Mouse (Mus musculus) embryonic stem cell, embryonic (primary cell): ENCODE data around the gene Fto.

ENCODE experiments used
- CTCF ChIA-PET, 4 experiments: fragments of 300-600 bp in 2 of 4; fragments of 350-600 bp in 2 of 4; sonication (Branson Sonifier 250); formaldehyde crosslinking; loops; one replicate each; lab custom pipeline; 2022; ENCODE audit warnings: inconsistent platforms in 2 of 4; lab: Charles Lee
- POLR2A ChIA-PET, 4 experiments: fragments of 300-600 bp in 2 of 4; fragments of 350-600 bp in 2 of 4; sonication (Branson Sonifier 250); formaldehyde crosslinking; loops; one replicate each; lab custom pipeline; 2022; ENCODE audit warnings: antibody characterized with exemption in 4 of 4, inconsistent platforms in 1 of 4; lab: Charles Lee

Fto gene

DNA sequence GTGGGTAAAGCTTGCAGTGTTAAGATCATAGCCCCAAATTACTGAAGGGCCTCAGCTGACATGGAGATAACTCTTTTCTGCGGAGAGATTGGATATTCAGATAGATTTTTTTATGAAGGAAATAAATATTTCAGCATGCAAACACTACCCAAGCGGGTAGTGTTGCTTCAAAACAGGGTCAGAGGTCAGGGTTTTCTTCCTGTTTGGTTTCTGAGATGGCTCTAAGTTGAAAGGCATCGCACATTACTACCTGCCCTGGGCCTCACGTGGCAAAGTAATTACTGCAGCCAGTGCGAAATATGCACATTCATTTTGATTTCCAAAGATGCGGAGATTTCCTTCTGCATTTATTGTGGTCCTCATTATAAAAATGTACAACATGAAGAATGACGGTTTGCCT, 249.3 kb downstream of the Fto start:
- ChIA-PET CTCF (interaction anchor here in 2 of 4 experiments (0.5 to 0.6 kb wide), 2 partner anchors 100 to 393 kb away, joined by 3 to 4 read pairs; no protein-coding TSS in a partner anchor), POLR2A (interaction anchor here in 3 of 4 experiments (0.6 to 1.4 kb wide), 4 partner anchors 11 to 128 kb away, joined by 3 read pairs; no protein-coding TSS in a partner anchor)

DNA sequence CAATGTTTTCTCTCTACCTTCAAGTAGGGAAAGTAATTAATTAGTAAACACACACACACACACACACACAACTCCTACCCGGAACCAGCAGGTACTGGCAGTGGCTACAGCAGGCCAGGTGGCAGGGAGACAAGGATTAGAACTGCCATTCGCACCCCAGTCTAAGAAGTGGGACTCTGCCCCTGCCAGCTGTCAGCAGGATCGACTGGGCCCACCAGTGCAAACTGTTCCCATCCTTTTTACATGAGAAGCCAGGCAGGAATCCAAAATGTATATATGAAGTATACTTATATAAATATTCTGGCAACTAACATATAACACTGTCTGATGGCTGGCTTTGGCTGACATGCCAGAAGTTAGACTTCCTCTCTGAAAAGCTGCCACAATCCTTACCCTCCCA, 250.0 kb downstream of the Fto start:
- CTCF ChIA-PET, result no interaction called here
- POLR2A ChIA-PET, result no interaction called here

DNA sequence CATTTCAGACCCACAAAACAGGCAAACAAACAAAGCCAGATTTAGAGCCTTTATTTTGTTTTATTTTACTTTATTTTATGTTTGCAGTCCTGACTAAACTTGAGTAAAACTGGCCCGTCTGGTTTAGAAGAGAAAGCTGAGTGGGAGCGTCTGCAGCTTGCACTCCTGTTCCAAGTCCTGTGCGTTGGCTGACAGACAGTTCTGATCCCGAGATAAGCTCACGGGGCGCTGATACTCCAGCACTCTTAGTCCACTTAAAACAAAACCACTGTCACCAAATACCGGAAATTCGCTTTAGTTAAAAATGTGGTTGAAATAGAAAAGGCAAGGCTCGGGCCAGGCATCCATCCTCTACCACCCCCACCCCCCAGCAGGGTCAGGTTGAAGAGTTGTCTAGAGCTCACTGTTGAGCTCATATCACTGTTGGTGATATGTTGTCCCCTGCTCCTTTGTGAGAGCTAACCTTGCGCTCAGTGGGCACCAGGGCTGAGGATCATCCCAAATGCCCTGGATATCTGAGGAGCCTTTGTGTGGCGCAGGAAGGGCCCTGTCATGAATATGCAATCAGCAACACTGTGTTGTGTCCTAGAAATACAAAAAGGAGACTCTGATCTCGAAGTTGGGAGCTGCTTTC, 252.7 kb downstream of the Fto start:
- CTCF ChIA-PET, result interaction anchor here in 2 of 4 experiments (0.7 to 1.2 kb wide), 3 partner anchors 35 to 1108 kb away, joined by 3 read pairs; partner anchors contain the start of gene Irx6 (in 1 of the 2)
- POLR2A ChIA-PET, result interaction anchor here in 1 of 4 experiments (0.6 to 0.9 kb wide), 2 partner anchors 15 to 361 kb away, joined by 3 read pairs; no protein-coding TSS in a partner anchor

DNA sequence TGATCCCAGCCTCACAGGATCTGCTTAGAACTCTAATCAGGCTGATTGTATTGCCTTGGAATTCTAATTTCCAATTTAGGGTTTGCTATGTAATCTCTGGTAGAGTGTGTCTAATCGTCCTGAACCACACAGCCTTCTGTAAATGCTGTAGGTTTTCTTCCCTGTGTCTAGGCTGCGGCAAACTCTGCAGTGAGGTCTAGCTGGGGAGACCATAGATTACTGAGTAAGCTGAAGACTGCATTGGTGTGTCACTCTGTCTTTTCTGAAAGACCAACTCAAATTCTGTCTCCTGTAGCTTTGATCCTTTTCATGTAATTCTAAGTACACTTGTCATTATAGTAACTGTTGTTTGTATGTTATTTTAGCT, 253.2 kb downstream of the Fto start:
- POLR2A ChIA-PET, result interaction anchor here in 1 of 4 experiments (0.9 to 1.0 kb wide), 2 partner anchors 9 to 15 kb away, joined by 3 read pairs; no protein-coding TSS in a partner anchor
- CTCF ChIA-PET, result interaction anchor here in 1 of 4 experiments (1.0 kb wide), 1 partner anchor 35 kb away, joined by 3 read pairs; no protein-coding TSS in a partner anchor

DNA sequence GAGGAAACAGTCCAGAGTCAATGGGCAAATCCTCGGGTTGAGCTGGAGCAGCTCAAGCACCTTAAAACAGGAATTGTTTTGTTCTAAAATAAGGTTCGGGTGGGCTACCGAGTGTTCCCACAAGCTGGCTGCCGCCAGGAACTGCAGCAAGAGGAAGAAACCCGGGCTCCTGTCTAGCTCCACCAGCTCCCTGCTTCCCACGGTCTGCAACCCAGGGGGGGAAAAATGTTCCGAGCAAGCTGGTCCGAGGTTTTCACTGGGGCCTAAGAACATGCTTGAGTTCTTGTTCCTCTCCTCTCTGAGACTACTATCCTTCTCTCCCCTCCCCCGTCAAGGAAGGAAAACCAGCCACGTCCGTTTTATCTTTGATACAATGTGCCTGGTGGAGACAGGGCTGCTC, 256.5 kb downstream of the Fto start:
- CTCF ChIA-PET, result interaction anchor here in 2 of 4 experiments (0.6 to 1.3 kb wide), 2 partner anchors 81 to 501 kb away, joined by 3 read pairs; no protein-coding TSS in a partner anchor
- POLR2A ChIA-PET, result no interaction called here

DNA sequence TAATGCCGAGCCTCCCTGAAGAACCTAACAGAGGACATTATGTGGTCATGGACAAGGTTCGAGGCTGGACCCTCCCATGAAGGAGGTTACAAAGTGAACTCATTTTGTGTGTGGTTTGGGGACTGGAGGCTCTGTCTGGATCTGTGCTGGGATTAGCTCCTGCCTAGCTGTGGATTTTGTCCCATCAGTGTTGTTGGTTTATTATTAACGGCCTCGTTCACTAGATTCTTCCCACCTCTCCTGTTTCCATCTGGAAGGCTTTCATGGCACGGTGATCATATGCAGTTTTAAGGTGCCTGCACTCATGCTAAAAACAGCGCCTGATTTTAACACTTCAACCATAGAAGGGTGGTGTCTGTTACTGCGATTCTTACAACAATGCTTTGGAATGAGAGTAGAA, 257.5 kb downstream of the Fto start:
- POLR2A ChIA-PET, result no interaction called here
- CTCF ChIA-PET, result no interaction called here

DNA sequence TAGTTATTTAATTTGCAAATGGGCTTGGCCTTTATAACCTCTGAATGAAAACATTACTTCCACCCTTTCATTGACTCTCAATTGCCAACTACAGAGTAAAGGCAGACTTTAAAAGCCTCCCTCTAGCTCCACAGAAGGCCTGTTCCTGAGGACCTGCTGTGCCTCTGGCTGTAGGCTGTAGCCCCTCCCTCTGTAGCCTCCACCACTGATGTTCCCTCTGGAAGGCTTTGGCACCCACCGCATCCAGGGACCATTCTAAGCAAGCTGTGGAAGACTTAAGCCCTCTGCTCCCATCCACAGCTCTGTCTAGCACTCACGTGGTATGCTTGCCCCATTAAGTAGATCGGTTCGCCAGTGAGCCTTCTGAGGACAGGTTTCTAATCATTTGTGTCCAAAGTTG, 258.7 kb downstream of the Fto start:
- ChIA-PET POLR2A (interaction anchor here in 1 of 4 experiments (1.1 kb wide), 1 partner anchor 43 kb away, joined by 3 read pairs; no protein-coding TSS in a partner anchor), CTCF (interaction anchor here in 1 of 4 experiments (0.5 to 0.7 kb wide), 2 partner anchors 15 to 33 kb away, joined by 3 read pairs; no protein-coding TSS in a partner anchor)

DNA sequence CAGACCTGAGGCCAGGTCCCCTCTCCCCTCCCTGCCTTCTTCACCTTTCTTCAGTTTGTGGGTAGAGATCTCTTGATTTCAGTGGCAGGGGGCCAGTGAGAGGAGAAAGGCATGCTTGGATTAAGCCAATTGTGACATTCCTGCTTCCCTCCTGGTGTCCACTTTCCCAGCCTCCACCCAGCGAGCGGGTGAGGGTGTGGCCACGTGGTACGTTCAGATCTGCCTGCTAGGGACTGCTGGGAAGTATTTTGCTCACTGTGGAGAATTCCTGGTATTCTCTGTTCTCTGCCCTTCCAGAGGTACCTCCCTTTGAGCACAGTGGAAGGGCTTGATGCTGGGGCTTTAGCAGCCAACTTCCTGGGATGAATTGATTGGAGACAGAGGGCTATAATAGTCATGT, 259.3 kb downstream of the Fto start:
- ChIA-PET POLR2A (interaction anchor here in 1 of 4 experiments (1.1 kb wide), 1 partner anchor 42 kb away, joined by 3 read pairs; no protein-coding TSS in a partner anchor), CTCF (interaction anchor here in 1 of 4 experiments (0.7 kb wide), 1 partner anchor 15 kb away, joined by 3 read pairs; no protein-coding TSS in a partner anchor)

DNA sequence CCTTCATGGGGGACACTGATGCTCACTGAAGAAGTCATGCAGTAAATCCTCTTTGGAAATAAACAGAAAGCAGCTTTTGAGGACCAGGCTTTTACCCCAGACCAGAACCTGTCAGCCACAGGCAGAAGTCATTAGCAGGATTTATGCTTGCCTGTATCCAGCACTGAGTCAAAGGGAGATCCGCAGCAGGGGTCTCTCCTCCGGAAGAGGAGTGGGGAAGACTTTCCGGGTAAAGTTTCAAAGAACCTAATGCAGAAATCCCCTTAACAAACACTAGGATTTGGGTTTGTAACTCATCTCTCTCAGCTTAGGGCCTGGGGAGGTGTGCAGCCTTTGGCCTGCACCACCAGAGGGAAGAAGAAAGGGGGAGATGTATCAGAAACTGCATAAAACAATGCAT, 262.3 kb downstream of the Fto start:
- CTCF ChIA-PET, result no interaction called here

DNA sequence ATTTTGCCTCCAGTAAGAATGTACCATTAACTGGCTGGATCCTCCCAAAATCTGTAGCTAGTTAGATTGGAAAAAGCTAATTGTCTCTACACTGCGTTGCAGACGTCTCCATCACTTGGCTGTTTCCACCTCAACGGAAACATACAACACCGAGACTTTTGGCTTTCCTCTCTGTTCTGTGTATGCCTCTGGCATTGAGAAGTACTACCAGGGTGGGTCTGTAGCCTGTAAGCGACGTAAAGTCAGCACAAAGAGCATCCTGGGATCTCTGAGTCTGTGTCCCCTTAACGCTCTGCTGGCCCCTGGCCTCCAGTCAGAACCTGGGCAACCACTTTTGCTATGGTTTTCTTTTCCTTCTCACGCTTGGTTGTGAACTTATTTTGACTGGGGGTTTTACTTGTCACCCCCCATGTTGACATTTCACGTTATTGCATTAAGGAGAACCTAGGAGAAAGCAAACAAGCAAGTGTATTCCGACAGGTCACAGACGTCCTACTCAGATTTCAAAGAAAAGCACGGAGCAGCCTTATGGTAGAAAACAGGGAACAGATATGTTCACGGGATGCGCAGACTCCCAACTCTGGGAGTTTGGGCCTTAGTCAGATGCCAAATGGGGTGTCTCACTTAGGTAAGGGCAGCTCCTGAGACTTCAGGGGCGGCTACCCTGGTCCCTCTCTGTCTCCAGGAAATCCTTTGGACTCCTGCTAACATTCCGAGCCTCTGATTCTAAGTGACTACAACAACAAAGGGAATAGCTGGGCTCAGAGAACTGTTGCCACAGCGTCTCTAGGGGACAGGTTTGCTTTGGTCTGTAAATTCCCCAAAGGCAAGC, 263.0 kb downstream of the Fto start:
- POLR2A ChIA-PET, result interaction anchor here in 3 of 4 experiments (0.5 to 1.5 kb wide), 4 partner anchors 9 to 494 kb away, joined by 3 to 5 read pairs (median 3); no protein-coding TSS in a partner anchor
- CTCF ChIA-PET, result no interaction called here

More for the DNA sequence above, 262.3 kb downstream of the Fto start:
- POLR2A ChIA-PET, result interaction anchor here in 1 of 4 experiments (1.0 to 1.5 kb wide), 2 partner anchors 9 kb away, joined by 3 read pairs; no protein-coding TSS in a partner anchor

DNA sequence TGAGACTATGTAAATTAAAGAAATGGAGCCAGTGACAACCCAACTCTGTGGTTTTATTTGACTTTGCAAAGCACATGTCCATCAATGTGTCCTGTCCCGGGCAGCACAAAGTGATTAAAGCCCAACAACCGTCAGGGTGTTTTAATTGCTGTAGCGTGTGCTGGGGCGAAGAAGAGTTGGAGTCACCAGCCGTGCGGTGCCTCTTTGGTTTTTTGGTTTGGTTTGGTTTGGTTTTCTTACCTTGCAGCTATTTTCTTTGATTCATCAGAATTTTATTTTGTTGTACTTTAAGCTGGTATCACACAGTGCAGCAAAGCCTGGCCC, 263.6 kb downstream of the Fto start:
- CTCF ChIA-PET, result no interaction called here
- POLR2A ChIA-PET, result interaction anchor here in 2 of 4 experiments (0.5 to 1.5 kb wide), 2 partner anchors 25 to 386 kb away, joined by 3 to 5 read pairs; no protein-coding TSS in a partner anchor

DNA sequence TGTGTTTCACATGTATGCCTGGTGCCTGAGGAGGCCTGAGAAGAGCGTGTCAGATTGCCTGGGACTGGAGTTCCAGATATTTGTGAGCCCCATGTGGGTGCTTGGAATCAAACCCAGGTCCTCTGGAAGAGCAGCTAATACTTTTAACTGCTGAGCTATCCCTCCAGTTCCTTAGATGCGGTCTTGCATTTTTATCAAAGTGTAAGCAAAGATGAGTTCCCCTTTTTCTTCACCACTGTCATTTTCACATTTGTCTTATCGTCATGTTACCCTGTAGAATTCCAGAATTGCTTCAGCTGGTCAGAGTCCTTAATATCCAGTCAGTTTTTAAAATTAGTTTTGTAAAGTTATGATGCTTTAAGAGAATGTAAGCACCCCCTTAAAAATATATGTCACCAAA, 264.3 kb downstream of the Fto start:
- ChIA-PET POLR2A (interaction anchor here in 2 of 4 experiments (0.6 to 1.5 kb wide), 2 partner anchors 26 to 424 kb away, joined by 4 to 5 read pairs; no protein-coding TSS in a partner anchor), CTCF (no interaction called here)

DNA sequence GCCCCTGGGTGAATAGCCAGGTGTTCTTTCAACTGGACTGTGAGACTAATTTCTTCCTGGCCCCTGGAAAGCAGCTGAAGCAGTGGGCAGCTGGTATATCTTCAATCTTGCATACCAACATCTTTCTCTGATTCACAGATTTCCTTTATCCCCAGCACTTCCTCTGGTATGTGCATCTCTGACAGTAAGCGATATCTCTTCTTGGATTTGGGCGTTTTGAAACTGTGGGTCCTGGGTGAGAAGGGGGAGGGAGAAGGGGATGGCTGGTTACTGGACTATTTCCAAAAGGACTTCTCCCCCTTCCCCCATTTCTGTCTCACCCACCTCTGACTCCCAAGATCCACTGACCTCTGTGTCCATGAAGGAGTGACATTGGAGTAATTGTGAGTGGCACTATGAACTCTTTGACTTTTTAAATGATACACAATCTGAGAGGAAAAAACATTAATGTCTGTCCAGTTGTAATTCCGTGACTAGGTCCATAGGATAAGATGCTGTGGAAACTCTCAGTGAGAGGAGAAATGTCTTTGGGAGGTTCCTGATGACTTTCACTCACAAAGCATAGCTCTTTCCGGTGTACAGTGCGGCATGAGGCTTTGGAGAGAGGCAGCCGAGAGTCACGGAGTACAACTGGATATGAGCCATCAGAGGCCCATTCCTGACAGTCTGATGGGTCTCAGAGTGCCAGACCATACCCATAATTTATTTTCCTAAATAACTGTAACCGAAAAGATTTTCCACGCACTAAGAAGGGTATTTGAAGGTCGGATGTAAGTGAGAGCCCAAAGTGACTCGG, 271.5 kb downstream of the Fto start:
- ChIA-PET CTCF (interaction anchor here in 1 of 4 experiments (0.7 kb wide), 1 partner anchor 782 kb away, joined by 3 read pairs; no protein-coding TSS in a partner anchor), POLR2A (interaction anchor here in 1 of 4 experiments (0.8 kb wide), 1 partner anchor 10 kb away, joined by 3 read pairs; no protein-coding TSS in a partner anchor)

DNA sequence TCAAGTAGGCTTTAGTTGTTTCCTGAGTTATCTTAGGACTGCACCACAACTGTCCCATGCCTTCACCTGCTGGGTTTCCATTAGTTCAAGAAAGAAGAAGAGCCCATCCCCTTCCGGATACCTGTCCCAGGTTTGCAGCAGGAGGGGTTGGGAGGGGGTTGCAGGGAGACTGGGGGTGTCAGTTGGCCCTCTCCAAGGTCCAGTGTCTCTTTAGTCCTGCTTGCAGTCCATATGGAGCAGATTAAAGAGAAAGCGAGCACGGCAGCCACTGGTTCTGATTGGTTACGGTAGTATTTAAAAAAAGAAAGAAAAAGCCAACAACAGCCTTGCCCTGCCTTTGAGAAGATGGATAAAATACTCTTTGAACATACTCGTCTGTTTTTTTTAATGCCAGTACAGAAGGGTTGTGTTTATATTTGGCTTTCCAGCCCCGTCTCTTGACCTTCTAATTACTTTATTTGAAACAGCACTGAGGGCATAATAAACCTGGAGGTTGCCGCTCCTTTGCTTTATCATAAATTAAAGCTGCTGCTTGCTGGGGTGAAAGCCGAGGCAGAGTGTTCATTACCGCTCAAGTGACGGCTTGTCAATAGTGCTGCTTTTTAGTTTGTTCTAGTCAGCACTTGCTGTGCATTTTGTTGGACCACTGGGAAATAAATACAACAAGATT, 279.2 kb downstream of the Fto start:
- POLR2A ChIA-PET, result no interaction called here

DNA sequence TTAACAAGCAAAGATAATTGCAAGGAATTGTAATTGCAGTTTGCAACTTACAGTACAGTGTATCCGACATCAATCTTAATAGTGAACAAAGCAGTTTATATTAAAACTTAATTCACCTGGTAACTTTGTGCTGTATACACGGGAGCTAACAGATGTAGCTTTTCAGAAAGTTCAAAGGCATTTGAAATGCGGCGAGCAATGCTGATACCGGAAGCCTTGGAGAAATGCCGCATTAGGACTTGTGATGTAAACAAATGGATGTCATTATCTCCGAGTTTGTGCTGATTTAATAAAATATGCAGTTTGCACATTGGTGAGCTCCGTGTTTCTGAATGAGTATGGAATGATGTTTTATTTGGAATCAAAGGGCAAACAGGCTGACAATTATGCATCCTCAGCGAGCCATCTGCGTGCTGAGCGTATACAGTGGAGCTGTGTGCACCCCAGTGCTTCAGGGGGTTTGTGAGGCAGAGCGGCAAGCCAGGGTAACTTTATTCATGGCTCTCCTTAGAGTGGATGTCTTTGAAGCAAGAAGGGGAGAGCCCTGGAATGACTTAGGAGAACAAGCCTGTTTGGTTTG, 280.0 kb downstream of the Fto start:
- POLR2A ChIA-PET, result no interaction called here
- CTCF ChIA-PET, result no interaction called here

More for the DNA sequence above, 279.2 kb downstream of the Fto start:
- CTCF ChIA-PET, result interaction anchor here in 1 of 4 experiments (0.7 kb wide), 1 partner anchor 315 kb away, joined by 5 read pairs; no protein-coding TSS in a partner anchor

DNA sequence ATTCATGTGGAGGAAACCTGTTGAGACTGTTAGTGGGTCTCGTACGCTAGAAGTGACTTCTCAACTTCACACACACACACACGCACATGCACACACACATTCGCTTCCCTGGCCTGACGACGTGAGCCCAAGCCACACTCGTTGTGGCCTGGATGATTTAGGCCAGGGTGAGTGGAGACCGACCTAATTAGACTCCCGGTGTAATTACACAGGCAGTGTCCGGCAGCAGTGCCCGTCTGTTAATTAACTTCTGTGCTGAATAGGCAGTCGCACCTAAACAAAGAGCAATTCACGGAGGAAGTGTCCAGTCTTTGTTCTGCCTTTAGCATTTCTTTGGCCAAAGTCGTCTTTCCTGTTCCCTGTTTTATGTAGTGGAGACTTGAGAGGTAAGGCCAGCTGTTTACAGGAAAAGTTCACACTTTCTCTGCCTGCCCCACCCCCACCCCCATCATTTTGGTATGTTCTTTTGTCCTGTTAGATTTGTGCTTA, 286.1 kb downstream of the Fto start:
- CTCF ChIA-PET, result interaction anchor here in 1 of 4 experiments (0.6 kb wide), 1 partner anchor 1889 kb away, joined by 5 read pairs; no protein-coding TSS in a partner anchor
- POLR2A ChIA-PET, result interaction anchor here in 1 of 4 experiments (0.6 to 1.1 kb wide), 2 partner anchors 30 to 206 kb away, joined by 4 to 6 read pairs; no protein-coding TSS in a partner anchor

DNA sequence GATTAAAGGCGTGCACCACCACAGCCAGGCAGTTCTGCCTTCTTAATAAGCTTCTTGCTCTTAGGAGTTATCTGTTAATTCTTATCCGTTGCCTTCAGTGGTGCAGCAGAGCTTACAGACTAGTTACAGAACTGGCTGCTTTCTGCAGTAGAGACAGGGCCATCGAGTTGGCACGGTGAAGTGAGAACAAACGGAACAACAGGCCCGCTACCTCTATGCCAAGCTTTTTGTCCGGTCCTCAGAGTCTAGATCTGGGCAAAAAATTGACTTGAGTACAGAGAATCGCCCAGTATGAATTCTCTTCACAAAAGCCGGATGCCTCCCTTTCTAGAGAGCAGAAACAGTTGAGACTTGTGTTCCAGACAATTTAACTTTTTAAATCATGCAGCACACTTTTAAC, 290.4 kb downstream of the Fto start:
- CTCF ChIA-PET, result interaction anchor here in 1 of 4 experiments (1.0 kb wide), 1 partner anchor 194 kb away, joined by 3 read pairs; no protein-coding TSS in a partner anchor
- POLR2A ChIA-PET, result no interaction called here
